Mouse (Mus musculus) activated CD4-positive, CD25-positive, alpha-beta regulatory T cell, adult 4 months (primary cell): ENCODE measurements around the gene Tas2r138. TPM values are rescaled to one million over a fixed set of nuclear protein-coding genes. Genes with fewer than 3 reads are reported as not detected.

Experiments
- polyA plus RNA-seq, 2 experiments: library from polyadenylated mRNA; unstranded; fragments of 100-300 nt; shearing (Covaris generic); gene quantifications; one replicate each; pipeline ENCODE4 v1.2.1; 2017

Gene Tas2r138
- polyA plus RNA-seq, 2 experiments from 2014 or later = not detected

Other genes starting within 250 kb of the Tas2r138 start
- gene E330009J07Rik, start 177.2 kb downstream of the Tas2r138 start, polyA plus RNA-seq = 1 to 10 TPM; 4.9 to 6.1 TPM
- gene Wee2, start 174.2 kb downstream of the Tas2r138 start, polyA plus RNA-seq = under 1 TPM; 0.15 TPM
- 100 to 1,000 TPM; 109 to 114 TPM for gene Ssbp1, start 142.0 kb downstream of the Tas2r138 start, polyA plus RNA-seq
- gene Tas2r137, start 122.1 kb downstream of the Tas2r138 start, polyA plus RNA-seq = not detected
- not detected for gene Tas2r108, start 119.8 kb downstream of the Tas2r138 start, polyA plus RNA-seq
- gene Prss37, start 93.8 kb downstream of the Tas2r138 start, polyA plus RNA-seq = 1 to 10 TPM in 1 of 2 experiments, not detected in 1; 2.5 TPM
- gene Olfr461, start 58.3 kb downstream of the Tas2r138 start, polyA plus RNA-seq = not detected
- not detected for gene Olfr460, start 43.8 kb downstream of the Tas2r138 start, polyA plus RNA-seq
- gene Clec5a, start 27.5 kb downstream of the Tas2r138 start, polyA plus RNA-seq = not detected
- gene Mgam, start 15.5 kb upstream of the Tas2r138 start, polyA plus RNA-seq = not detected